Mouse (Mus musculus) ES-Bruce4 (cell line): ENCODE measurements around the gene Rchy1.

Source experiments
- CTCF ChIP-seq: IDR thresholded peaks from one replicate; pipeline ENCODE4 v1.8.1; 2011; ENCODE audit warnings: low read depth, low read length
- EP300 ChIP-seq: IDR thresholded peaks from 2 replicates; pipeline ENCODE4 v1.6.1; 2011; ENCODE audit warnings: low read depth, low read length; ENCODE audit not compliant: insufficient read depth
- POLR2A ChIP-seq: IDR thresholded peaks from one replicate; pipeline ENCODE4 v1.8.1; 2011; ENCODE audit warnings: low read length; ENCODE audit not compliant: insufficient read depth

GRCm38 (mm10) chr5:91975758-91976157 lies 12.9 kb upstream of the Rchy1 start:
- TF ChIP-seq POLR2A (no peak), CTCF (no peak), EP300 (no peak)
